Mouse (Mus musculus) lung, embryonic 15.5 days (tissue): ENCODE results near the gene Epb41. TPM values are rescaled to one million over a fixed set of nuclear protein-coding genes. Genes with fewer than 3 reads are reported as not detected.

Experiments
- ATAC-seq: fragments of 200-750 bp; cut with Nextera tagmentation; 2 replicates; pipeline ENCODE4 v1.8.0; 2017; ENCODE audit warnings: moderate number of reproducible peaks, borderline replicate concordance; ENCODE audit not compliant: low FRiP score, low TSS enrichment; ENCODE audit errors: extremely low read depth
- H3K27ac ChIP-seq: fragments of 300-500 bp; sonication (generic); 2 replicates; pipeline ENCODE4 v1.5.1; 2015; ENCODE audit warnings: moderate library complexity, mild to moderate bottlenecking, inconsistent platforms
- H3K27me3 ChIP-seq: fragments of 300-500 bp; sonication (generic); 2 replicates; pipeline ENCODE4 v1.6.1; 2015; ENCODE audit warnings: inconsistent platforms
- H3K36me3 ChIP-seq: fragments of 300-500 bp; sonication (generic); 2 replicates; pipeline ENCODE4 v1.6.1; 2015; ENCODE audit warnings: inconsistent platforms
- H3K4me1 ChIP-seq: fragments of 300-500 bp; sonication (generic); 2 replicates; pipeline ENCODE4 v1.6.1; 2015; ENCODE audit warnings: inconsistent platforms
- H3K4me2 ChIP-seq: fragments of 300-500 bp; sonication (generic); 2 replicates; pipeline ENCODE4 v1.6.1; 2015; ENCODE audit warnings: inconsistent platforms, mild to moderate bottlenecking, moderate library complexity
- H3K4me3 ChIP-seq: fragments of 300-500 bp; sonication (generic); 2 replicates; pipeline ENCODE4 v1.5.1; 2015; ENCODE audit warnings: mild to moderate bottlenecking, inconsistent platforms
- H3K9ac ChIP-seq: fragments of 300-500 bp; sonication (generic); 2 replicates; pipeline ENCODE4 v1.6.1; 2015; ENCODE audit warnings: inconsistent platforms
- H3K9me3 ChIP-seq: fragments of 300-500 bp; sonication (generic); 2 replicates; pipeline ENCODE4 v1.6.1; 2016; ENCODE audit warnings: inconsistent platforms
- WGBS: fragments of 180-500 bp; shearing (Covaris S2); methylation state at CpG from one replicate; pipeline ENCODE4 v1.1.7; 2015; 5-methylcytosine and 5-hydroxymethylcytosine counted together
- polyA plus RNA-seq: library from polyadenylated mRNA; unstranded; fragments of >200 nt; fragmentation: Nextera tagmentation; extraction: Ambion mirVana; gene quantifications from 2 replicates; pipeline ENCODE4 v1.2.1, GENCODE M21; 2015

Epb41 gene
- 62.2 and 65.0 TPM in 2 replicates for polyA plus RNA-seq

GRCm38 (mm10) chr4:132074933-132075769 lies at the start of gene Epb41:
Gene Epb41, minus strand, starts transcription at chr4:132075321.
- Histone ChIP-seq H3K27me3 (no peaks in the 10 kb centered on the region), H3K4me1 (peaks cover 27% of the 10 kb centered on the region), H3K9me3 (no peaks in the 10 kb centered on the region), H3K4me2 (peak within 1 kb of the TSS; percentile 93), H3K9ac (peak within 1 kb of the TSS; percentile 63), H3K36me3 (no peaks in the 10 kb centered on the region), H3K4me3 (peak within 1 kb of the TSS; percentile 71), H3K27ac (peak within 1 kb of the TSS; percentile 71)
- ATAC-seq, result peak; percentile 93
- 1% methylated on average over 47 of the region's 47 CpGs for WGBS

GRCm38 (mm10) chr4:132123166-132123565 lies 48.0 kb upstream of the Epb41 start:
- Histone ChIP-seq H3K36me3 (no peaks in the 10 kb centered on the region), H3K4me2 (no peak overlapping the region), H3K27me3 (no peaks in the 10 kb centered on the region), H3K4me3 (no peak overlapping the region), H3K9me3 (no peaks in the 10 kb centered on the region), H3K9ac (no peak overlapping the region), H3K4me1 (no peaks in the 10 kb centered on the region), H3K27ac (no peak overlapping the region)
- 78% methylated on average over 1 of the region's 1 CpGs for WGBS
- no peak for ATAC-seq

- Histone ChIP-seq H3K9ac (no peak overlapping the region), H3K27ac (no peak overlapping the region), H3K36me3 (no peaks in the 10 kb centered on the region), H3K4me2 (no peak overlapping the region), H3K4me3 (no peak overlapping the region), H3K4me1 (no peaks in the 10 kb centered on the region), H3K9me3 (no peaks in the 10 kb centered on the region), H3K27me3 (no peaks in the 10 kb centered on the region)
- WGBS, result 72% methylated on average over 5 of the region's 5 CpGs
- no peak for ATAC-seq
These were observed 46.6 kb upstream of the Epb41 start for GRCm38 (mm10) chr4:132121674-132122073.

GRCm38 (mm10) chr4:132119566-132119965 lies 44.4 kb upstream of the Epb41 start:
- H3K36me3 ChIP-seq, result no peaks in the 10 kb centered on the region
- no peak for ATAC-seq
- no peak overlapping the region for H3K27ac ChIP-seq
- H3K9ac ChIP-seq, result no peak overlapping the region
- no peaks in the 10 kb centered on the region for H3K4me1 ChIP-seq
- no peak overlapping the region for H3K4me3 ChIP-seq
- no peaks in the 10 kb centered on the region for H3K9me3 ChIP-seq
- 53% methylated on average over 9 of the region's 9 CpGs for WGBS
- H3K27me3 ChIP-seq, result no peaks in the 10 kb centered on the region
- H3K4me2 ChIP-seq, result no peak overlapping the region

- H3K27me3 ChIP-seq, result peaks cover 10% of the 10 kb centered on the region
- H3K4me2 ChIP-seq, result no peak overlapping the region
- ATAC-seq, result no peak
These were observed 41.2 kb upstream of the Epb41 start for GRCm38 (mm10) chr4:132116315-132116714.

GRCm38 (mm10) chr4:132113411-132114095 lies 38.4 kb upstream of the Epb41 start:
- H3K36me3 ChIP-seq, result no peaks in the 10 kb centered on the region
- peak overlapping the region; percentile 33 for H3K4me3 ChIP-seq
- peak overlapping the region; percentile 59 for H3K4me2 ChIP-seq
- no peak overlapping the region for H3K27ac ChIP-seq
- ATAC-seq, result no peak
- H3K4me1 ChIP-seq, result 0 out of 2 replicates have a peak, but pooled peaks cover 4% of the 10 kb centered on the region
- H3K9me3 ChIP-seq, result no peaks in the 10 kb centered on the region
- WGBS, result 31% methylated on average over 53 of the region's 53 CpGs
- H3K9ac ChIP-seq, result peak overlapping the region; percentile 28
- peaks cover 10% of the 10 kb centered on the region for H3K27me3 ChIP-seq

More at GRCm38 (mm10) chr4:132116315-132116714, 41.2 kb upstream of the Epb41 start:
- H3K36me3 ChIP-seq, result no peaks in the 10 kb centered on the region
- H3K27ac ChIP-seq, result no peak overlapping the region
- H3K9ac ChIP-seq, result no peak overlapping the region
- H3K9me3 ChIP-seq, result no peaks in the 10 kb centered on the region
- H3K4me1 ChIP-seq, result 0 out of 2 replicates have a peak, but pooled peaks cover 4% of the 10 kb centered on the region
- 71% methylated on average over 4 of the region's 4 CpGs for WGBS
- no peak overlapping the region for H3K4me3 ChIP-seq

- Histone ChIP-seq H3K4me3 (no peak overlapping the region), H3K4me2 (no peak overlapping the region), H3K27ac (no peak overlapping the region), H3K4me1 (0 out of 2 replicates have a peak, but pooled peaks cover 4% of the 10 kb centered on the region), H3K9ac (no peak overlapping the region), H3K9me3 (no peaks in the 10 kb centered on the region), H3K27me3 (peaks cover 10% of the 10 kb centered on the region), H3K36me3 (no peaks in the 10 kb centered on the region)
- 79% methylated on average over 4 of the region's 4 CpGs for WGBS
- ATAC-seq, result no peak
These were observed 36.1 kb upstream of the Epb41 start for GRCm38 (mm10) chr4:132111227-132111626.

GRCm38 (mm10) chr4:132108221-132108620 lies 33.1 kb upstream of the Epb41 start:
- Histone ChIP-seq H3K4me3 (no peak overlapping the region), H3K9me3 (no peaks in the 10 kb centered on the region), H3K27ac (no peak overlapping the region), H3K36me3 (no peaks in the 10 kb centered on the region), H3K4me1 (0 out of 2 replicates have a peak, but pooled peaks cover under 1% of the 10 kb centered on the region), H3K9ac (no peak overlapping the region), H3K4me2 (no peak overlapping the region), H3K27me3 (peaks cover 4% of the 10 kb centered on the region)
- no peak for ATAC-seq
- 88% methylated on average over 7 of the region's 7 CpGs for WGBS

GRCm38 (mm10) chr4:132101152-132101551 lies 26.0 kb upstream of the Epb41 start:
- Histone ChIP-seq H3K4me3 (no peak overlapping the region), H3K4me2 (no peak overlapping the region), H3K9ac (no peak overlapping the region), H3K36me3 (no peaks in the 10 kb centered on the region), H3K27ac (no peak overlapping the region), H3K9me3 (no peaks in the 10 kb centered on the region), H3K27me3 (no peaks in the 10 kb centered on the region), H3K4me1 (peaks cover 2% of the 10 kb centered on the region; the same call in 1 of the 2 replicates)
- 21% methylated on average over 3 of the region's 3 CpGs for WGBS
- no peak for ATAC-seq

- no peaks in the 10 kb centered on the region for H3K9me3 ChIP-seq
- H3K4me3 ChIP-seq, result no peak overlapping the region
- H3K27me3 ChIP-seq, result no peaks in the 10 kb centered on the region
- ATAC-seq, result no peak
- H3K4me2 ChIP-seq, result no peak overlapping the region
- no peak overlapping the region for H3K9ac ChIP-seq
- no peak overlapping the region for H3K27ac ChIP-seq
- 47% methylated on average over 5 of the region's 5 CpGs for WGBS
- no peaks in the 10 kb centered on the region for H3K36me3 ChIP-seq
- peaks cover 2% of the 10 kb centered on the region; the same call in 1 of the 2 replicates for H3K4me1 ChIP-seq
These were observed 24.4 kb upstream of the Epb41 start for GRCm38 (mm10) chr4:132099548-132099947.

GRCm38 (mm10) chr4:132095043-132095442 lies 19.9 kb upstream of the Epb41 start:
- peaks cover 2% of the 10 kb centered on the region; the same call in 1 of the 2 replicates for H3K4me1 ChIP-seq
- H3K4me3 ChIP-seq, result no peak overlapping the region
- H3K36me3 ChIP-seq, result no peaks in the 10 kb centered on the region
- no peak overlapping the region for H3K4me2 ChIP-seq
- no peak overlapping the region for H3K27ac ChIP-seq
- ATAC-seq, result no peak
- H3K27me3 ChIP-seq, result no peaks in the 10 kb centered on the region
- H3K9ac ChIP-seq, result no peak overlapping the region
- H3K9me3 ChIP-seq, result no peaks in the 10 kb centered on the region
- 67% methylated on average over 7 of the region's 7 CpGs for WGBS

- Histone ChIP-seq H3K27ac (no peak overlapping the region), H3K9me3 (no peaks in the 10 kb centered on the region)
- 76% methylated on average over 5 of the region's 5 CpGs for WGBS
These were observed 18.8 kb upstream of the Epb41 start for GRCm38 (mm10) chr4:132093928-132094327.

More at GRCm38 (mm10) chr4:132093928-132094327, 18.8 kb upstream of the Epb41 start:
- H3K4me1 ChIP-seq, result peaks cover 2% of the 10 kb centered on the region; the same call in 1 of the 2 replicates
- H3K4me3 ChIP-seq, result no peak overlapping the region
- H3K36me3 ChIP-seq, result no peaks in the 10 kb centered on the region
- H3K4me2 ChIP-seq, result no peak overlapping the region
- H3K27me3 ChIP-seq, result no peaks in the 10 kb centered on the region
- H3K9ac ChIP-seq, result no peak overlapping the region
- no peak for ATAC-seq
